Mouse (Mus musculus) gastrocnemius, adult 8-10 months (tissue): ENCODE results near the gene Id3. TPM values are rescaled to one million over a fixed set of nuclear protein-coding genes. Genes with fewer than 3 reads are reported as not detected.

ENCODE experiments used
- DNase-seq, 2 experiments: peaks; one replicate each; pipeline ENCODE4 v3.0.0; 2022; ENCODE audit warnings: low spot score in 2 of 2
- total RNA-seq, 4 experiments: library from RNA; stranded (reverse); gene quantifications; 2 replicates each; pipeline ENCODE4 v1.2.4; 2022

Gene Id3
- total RNA-seq, 4 experiments from 2014 or later, result 8.7 to 16.7 (median 9.6) TPM

DNA sequence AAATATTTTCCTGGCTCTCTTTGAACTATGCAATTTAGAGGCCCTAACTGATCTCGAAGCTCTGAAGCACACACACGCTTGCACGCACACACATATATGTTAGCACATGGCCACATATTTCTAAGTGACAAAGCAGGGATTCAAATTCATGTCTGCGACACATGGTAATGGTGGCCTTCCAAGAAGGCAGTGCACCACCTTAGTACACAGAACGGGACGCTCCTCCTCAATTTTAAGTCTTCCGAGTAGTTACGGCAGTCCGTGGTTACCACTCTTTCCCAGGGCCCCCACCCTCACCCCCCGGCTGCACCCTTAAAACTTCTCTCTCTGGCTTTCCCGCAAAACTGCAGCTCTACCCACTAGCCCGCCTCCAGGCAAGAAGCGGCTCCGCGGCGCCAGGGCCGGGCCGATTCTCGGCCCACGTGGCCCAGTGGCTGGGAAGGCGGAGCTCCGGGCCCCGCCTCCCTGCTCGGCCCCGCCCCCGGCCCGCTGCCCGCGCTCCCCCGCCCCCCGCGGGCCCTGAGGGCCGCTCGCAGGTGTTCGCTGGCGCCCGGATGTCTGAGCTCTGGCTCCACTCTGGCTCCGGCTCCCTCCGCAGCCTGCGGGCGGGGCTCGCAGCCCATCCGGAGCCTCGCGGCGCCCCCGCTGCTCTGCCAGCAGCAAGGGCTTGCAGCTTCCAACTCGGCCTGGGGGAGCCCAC is 4.3 kb downstream of the Id3 start:
- DNase-seq, result peak; percentile 77 to 85

DNA sequence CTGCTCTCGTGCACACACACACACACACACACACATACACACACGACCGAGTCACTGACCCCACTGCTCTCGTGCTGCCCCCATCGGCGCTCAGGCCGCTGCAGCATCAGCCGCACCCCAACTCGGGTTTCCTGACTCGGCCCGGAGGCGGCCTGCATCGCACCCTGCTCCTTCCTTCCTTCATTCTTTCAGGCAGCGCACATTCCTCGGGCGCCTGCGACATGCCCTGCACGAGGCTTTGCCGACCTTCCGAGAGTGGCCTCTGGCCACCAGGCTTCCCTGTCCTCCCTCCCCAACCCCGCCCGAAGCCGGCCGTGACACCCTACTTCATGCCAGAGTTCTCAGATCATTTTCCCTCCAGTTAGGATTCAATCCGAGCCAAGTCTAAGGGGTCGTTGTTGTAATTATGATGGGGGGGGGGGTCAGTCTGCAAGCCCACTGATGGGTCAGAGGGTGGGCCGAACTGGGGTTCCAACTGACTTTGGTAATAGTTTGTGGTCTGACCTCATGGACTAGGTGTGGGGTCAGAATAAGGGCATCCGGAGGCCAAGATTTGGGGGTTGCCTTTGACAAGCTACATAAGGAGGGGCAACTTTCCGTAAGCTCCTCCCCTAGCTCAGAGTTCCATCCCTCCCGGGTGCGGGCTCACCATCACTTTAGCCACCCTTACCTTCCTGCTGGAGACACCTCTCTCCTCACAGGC is 5.2 kb downstream of the Id3 start:
- DNase-seq, result peak in 1 of 2 experiments; percentile 49

DNA sequence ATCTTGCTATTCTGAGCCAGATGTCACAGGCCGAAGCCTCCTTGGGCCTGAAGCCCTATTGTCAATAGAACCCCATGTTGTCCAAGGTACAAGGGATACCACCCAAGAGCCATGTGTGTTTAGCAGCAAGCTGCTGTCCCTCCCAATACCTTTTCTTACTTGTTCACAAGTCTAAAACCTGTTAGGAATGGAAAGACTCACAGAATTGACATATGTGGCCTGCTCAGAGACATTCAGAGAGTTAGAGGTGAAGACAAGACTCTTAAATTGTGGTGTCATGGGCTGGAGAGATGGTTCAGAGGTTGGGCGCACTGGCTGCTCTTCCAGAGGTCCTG is 5.7 kb downstream of the Id3 start:
- no peak for DNase-seq

DNA sequence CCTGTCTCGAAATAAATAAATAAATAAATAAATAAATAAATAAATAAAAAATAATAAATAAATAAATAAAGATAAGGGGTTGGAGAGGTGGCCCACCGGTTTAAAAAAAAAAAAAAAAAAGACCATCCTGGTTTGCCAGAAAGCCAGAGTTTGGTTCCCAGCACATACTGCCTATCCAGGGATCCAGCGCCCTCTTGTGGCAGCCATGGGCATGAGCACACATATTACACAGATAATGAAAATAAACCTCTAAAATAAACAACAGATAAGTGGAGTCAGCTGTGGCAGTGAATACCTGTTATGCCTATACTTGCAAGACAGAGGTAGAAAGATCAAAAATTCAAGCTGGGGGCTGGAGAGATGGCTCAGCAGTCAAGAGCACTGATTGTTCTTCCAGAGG is 6.4 kb downstream of the Id3 start:
- no peak for DNase-seq

DNA sequence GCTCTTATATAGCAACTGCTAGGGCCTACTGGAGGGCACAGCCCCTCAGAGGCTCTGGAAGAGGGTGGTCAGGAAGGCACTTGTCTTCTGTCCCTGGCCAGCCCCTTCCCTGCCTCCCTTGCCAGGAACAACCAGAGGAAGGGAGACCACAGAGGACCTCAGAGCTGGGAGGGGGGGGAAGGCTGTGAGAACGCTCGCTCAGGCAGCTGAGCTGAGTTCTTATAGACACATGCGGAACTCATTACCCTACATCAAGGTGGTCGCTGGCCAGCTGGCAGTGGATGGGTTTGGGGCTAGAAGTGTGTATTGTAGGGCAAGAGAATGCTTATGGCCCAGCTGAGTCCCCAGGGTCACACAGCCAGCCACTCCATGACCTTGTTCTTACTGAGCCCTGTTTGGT is 7.3 kb downstream of the Id3 start:
- DNase-seq, result no peak

DNA sequence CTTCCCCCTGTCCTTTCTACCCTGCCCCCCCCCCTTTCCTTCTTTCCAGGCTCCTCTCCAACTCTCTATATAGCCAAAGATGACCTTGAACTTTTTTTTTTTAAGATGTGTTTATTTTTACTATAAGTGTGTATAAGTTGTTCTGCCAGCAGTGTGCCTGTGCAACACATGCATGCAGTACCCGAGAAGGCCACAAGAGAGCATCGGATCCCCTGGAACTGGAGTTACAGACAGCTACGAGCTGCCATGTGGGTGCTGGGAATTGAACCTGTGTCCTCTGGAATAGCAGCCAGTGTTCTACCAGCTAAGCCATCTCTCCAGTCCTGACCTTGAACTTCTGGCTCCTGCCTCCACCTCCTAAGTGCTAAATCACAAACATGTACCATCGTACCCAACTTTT is 9.5 kb downstream of the Id3 start:
- DNase-seq, result no peak

DNA sequence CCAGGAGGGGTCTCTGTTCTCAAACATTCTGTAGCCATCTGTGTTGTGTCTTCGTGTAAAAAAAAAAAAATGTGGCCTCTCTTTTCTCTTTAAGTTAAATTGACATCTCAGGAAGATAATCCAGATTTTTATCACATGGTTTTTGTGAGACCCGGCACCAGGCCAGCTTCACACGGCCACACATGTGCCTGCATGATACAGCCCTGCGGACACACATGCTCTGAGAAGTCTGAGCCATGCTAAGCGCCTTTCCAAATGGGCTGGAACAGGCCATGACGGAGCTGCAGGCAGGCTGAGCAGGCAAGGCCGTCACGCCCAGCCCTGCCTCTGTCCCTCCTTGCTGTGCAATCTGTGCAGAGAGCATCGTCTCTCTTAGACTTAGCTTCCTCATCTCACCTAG is 11.2 kb downstream of the Id3 start:
- no peak for DNase-seq

DNA sequence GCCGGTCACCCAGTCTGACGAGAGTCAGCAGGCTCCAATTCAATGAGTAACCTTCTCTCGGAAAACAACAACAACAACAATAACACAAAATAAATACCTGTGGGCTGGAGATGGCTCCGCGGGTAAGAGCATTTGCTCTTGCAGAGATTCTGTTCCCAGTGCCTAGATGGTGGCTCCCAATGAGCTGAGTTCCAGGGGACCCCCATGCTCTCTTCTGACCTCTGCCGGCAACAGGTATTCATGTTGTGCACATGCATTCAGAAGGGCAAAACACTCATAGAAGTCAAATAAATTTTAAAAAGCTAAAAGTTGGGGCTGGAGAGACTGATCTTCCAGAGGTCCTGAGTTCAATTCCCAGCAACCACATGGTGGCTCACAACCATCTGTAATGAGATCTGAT is 15.2 kb downstream of the Id3 start:
- DNase-seq, result no peak

DNA sequence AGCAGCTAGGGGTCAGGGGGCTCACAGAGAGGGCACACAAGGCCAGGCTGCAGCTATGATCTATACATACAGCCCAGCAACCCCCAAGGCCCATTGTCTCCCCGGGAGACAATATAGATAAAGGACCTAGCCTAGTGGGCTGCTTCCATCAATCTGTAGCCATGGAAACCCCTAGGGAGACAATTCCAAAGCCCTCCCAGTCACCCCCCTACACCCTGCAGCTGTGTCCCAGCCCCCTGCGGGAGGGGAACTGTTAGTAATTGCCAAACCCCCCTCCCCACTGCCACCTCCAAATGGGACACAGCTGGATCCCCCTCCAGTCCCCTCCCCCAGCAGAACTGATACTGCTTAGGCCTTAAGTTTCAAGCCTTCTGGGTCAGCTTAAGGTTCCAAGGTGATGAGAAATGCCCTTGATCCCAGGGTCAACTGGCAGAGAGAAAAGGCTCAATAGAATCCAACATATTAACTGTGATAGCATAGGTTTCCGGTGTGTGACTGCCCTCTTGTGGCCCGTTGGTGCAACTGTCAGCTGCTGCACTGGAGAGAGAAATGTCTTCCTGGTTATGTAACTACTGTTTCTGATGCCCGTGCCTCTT is 16.6 kb downstream of the Id3 start:
- DNase-seq, result peak; percentile 41 to 62

DNA sequence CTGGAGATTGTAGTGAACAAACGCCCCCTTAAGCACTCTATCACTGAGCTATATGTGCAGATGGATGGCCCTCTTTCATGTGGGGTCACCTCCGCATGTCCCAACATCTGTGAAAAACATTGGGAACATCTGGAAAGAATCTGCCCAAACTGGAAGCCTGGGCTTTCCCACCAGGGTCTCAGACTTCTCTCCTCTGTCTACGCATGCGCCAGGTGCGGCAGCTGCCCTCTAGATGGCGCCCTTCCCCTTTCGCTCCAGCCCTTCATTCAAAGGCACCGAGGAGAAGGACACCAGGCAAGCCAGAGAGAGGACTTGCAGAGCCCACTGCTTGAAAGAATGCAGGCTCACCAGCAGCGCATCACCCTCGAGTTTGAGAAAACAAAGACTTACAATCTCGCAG is 20.2 kb downstream of the Id3 start:
- DNase-seq, result peak; percentile 72 to 77

DNA sequence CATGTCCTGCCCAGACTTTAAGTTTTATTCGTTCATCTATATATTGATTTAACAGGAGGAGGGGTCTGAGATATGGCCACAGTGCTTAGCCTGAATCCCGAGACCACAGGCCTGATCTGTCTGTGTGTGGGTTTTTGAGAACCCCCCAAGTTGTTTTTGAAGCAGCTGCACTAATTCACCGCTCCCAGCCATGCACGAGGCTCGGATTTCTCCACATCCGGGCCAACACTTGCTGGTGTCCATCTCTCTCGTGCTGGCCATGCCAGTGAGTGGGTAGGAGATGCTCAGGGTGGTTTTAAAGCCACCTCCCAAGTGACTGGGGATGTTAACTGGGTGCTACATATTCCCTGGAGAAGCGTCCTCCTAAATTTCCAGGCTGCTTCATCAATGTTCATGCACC is 21.7 kb downstream of the Id3 start:
- no peak for DNase-seq

DNA sequence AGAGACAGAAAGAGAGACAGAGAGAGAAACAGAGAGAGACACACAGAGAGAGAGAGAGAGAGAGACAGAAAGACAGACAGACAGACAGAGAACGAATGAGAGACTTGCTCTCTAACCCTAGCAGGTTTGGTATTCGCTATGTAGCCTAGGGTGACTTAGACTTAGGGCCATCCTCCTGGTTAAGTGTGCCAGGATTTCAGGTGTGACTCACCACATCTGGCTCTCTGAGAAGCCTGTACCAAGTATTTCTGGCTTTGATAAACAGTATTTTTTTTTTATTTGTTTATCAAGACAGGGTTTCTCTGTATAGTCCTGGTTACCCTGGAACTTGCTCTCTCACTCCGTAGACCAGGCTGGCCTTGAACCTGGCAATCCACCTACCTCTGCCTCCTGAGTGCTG is 24.4 kb downstream of the Id3 start:
- DNase-seq, result no peak

DNA sequence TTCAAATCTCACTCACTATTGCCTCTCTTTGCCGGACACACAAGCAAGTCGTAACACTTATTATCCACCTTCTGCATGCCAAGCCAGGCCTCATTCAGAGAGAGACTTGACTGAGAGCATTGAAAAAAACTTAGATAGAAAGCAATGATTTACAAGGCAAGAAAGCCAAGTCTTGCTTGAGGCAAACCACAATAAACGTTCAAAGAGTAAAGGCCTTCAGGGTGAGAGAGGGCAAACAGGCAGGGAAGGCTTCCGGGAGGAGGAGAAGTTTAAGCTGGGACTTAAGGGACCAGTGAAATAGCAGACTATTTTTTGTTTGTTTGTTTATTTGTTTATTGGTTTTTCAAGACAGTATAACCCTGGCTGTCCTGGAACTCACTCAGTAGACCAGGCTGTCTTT is 27.1 kb downstream of the Id3 start:
- no peak for DNase-seq

DNA sequence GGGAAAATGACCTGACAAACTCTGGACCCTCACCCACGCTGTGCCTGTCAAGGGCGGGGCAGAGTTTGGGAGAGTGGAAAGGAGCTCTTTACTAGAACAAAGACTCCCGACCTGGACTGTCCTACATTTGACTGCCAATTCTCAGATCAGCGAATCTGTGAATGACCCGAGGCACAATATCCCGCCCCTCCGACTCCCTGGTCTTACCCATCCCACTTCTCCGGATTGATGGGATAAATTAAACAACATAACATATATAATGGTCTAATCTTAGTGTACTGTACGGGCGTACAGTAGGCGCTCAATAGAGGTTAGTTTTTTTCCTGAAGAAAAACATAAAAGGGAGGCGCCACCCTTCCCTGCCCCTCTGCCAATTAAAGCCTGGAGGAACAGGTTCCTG is 28.2 kb downstream of the Id3 start:
- no peak for DNase-seq

DNA sequence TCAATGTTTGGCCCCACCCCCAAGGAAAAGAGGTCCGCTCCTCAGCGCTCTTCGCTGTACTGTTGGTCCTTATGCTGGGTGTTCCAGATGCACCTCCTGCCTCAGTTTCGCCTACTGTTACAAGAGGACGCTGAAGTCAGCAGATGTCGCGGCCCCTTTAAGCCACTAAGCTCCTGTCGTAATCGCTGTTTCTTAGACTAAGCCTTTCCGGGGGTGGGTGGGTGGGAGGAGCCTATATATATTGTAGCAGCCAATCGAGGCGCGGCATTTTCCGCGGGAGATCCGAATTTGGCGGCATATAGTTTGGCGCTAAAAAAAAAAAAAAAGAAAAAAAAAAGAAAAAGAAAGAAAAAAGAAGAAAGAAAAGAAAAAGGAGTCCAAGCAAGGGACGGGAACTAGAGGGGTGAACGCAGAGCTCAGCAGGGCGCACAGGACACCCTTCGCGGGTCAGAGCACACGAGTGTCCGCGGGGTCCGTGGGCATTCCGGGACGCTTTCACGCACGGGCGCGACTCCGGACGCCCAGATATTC is 28.8 kb downstream of the Id3 start, which contains the start of gene E2f2:
Gene E2f2, plus strand, starts transcription at position 384 of the 531 bp plus-strand sequence.
- peak in 1 of 2 experiments; percentile 29 for DNase-seq

DNA sequence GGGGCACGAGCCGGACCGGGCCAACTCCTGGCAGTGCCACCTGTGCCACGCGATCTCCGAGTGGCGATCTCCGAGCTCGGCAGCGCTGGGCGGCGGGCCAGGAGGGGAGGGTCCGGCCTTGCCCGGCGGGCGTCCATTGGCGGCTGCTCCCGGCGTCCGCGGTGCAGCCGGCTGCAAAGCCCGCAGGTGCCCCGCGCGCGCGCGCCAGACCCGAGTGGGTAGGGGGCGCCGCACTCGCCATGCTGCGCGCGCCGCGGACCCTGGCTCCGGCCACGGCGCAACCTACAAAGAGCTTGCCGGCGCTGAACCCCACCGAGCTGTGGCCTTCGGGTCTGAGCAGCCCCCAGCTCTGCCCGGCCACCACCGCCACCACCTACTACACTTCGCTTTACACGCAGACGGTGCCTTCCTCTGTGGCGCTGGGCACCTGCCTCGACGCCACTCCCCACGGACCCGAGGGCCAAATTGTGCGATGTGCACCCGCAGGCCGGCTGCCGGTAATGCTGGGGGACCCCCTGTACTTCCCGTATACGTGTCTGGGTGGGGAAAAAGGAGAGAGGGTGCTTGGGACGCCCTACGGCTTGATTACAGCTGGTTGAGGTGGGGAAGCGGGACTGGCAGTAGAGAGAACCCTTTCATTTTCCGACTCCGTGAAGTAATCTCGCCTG is 29.4 kb downstream of the Id3 start:
- peak in 1 of 2 experiments; percentile 20 for DNase-seq

DNA sequence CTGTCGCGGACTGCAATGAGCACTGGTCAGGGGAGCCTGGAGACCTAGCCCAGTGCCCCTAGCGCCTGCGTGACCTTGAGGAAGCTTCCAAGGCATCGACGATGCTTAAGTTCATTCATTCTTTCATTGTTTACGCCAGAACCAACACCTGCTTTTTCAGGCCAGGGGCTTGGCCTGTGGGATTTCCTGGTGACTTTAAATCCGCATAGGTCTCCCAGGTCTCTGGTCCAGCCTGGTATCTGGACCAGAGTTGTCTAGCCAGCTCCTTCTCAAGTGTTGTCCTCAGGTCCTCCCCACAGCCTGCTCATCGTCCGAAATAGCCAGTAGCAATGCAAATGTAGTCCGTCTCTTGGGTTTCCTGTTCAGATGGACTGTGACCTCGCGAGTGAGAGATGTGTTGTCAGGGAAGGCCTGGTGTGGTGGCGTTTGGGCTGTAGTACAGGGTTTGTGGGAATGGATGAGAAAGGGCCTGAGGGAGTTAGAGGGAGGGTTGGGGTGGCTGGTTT is 30.0 kb downstream of the Id3 start:
- no peak for DNase-seq

DNA sequence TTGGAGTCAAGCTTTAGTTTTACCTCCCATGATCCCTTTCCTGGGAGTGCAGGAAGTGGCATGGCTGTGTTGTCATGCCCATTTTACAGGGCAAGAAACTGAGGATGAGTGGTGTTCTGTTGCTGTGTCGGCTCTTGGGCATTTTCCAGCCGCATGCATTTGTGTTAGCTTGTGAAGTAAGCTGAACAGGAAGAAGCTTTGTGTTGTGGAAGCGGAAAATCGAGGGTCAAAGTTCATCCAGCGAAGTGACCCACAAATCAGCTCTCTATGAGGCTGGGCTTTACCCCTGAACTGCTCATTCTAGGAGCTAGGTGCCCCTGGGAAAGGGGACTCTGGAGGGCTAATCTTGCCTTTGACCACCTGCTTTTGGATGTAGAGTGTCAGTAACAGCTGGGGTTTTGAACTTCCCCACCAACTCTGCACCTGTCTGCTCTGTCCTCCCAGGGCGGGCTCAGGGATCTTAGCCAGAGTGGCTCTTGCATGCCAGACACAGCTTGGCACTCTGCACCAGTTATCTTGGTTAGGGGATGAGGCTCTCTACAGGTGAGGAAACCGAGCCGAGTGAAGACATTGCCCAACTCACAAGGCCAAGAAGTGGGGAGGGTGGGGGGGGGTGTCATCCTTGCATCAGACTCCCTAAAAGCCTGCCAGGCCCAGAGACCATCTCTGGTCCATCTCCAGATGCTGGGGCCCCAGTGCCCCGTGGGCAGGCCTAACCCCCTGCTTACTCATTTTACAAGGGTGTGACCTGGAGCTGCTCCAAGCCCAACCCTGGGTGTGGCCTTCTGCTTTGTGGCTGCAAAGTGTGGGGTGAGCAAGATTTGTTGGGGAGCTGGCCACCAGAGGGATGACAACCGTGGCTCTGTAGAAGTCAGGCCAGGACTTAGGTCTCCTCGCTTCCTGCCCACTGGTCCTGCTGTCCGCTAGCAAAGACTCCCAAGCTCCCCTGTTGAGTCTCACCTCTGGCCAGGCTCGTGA is 31.2 kb downstream of the Id3 start:
- no peak for DNase-seq

DNA sequence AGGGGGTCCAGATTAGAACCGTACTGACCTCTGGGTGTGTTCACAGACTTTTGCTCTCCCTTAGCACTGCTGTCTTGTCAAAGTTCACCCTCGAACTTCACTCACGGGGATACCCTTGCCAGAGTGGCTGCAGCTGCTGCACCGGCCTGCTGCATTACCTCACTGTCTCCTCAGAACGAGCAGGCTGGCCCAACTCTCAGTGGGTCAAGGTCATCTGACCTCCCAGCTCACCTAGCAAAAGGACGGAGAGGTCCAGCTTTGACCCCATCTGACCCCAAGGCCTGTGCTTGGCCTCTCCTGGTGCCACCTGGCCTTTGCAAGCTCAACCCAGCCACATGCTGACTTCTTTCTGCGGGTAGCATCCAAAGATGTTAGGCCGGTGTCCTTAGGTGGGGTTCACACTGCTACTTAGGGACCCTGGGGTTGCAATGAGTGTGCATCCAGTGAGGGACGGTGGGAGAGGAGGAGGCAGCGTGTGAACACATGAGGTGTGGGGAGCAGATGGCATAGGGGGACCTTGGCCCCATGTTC is 32.8 kb downstream of the Id3 start:
- no peak for DNase-seq

DNA sequence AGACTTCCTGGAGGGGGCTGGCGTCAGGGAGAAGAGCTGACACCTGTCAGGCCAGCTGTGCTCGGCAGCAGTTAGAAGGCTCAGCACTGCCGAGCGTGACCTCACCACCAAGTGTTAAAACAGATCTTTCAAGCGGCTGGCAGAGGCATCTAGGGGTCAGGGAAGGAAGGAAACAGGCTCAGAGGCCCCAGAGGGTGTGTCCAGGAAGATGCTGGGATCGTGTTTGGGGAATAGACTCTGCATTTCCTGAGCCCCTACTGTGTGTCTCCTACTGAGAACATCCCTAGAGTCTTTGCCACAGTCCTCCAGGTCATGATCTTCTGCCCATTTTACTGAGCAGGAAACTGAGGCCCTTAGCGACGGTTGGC is 33.9 kb downstream of the Id3 start:
- no peak for DNase-seq
